Mouse (Mus musculus) left cerebral cortex, postnatal 4 days (tissue): ENCODE measurements around the gene Vax1. TPM values are rescaled to one million over a fixed set of nuclear protein-coding genes. Genes with fewer than 3 reads are reported as not detected.

ENCODE experiments used
- DNase-seq: peaks from one replicate; pipeline ENCODE4 v3.0.0-alpha.2; 2022
- intact Hi-C: fragments of 180-260 bp; cut with DNase I; formaldehyde crosslinking; loops from one replicate; pipeline ENCODE4 v1.15.1; 2025
- total RNA-seq, 2 experiments: library from RNA; stranded (reverse); gene quantifications; 2 replicates each; pipeline ENCODE4 v1.2.3; 2021

Vax1 gene
- total RNA-seq, result 1 to 10 TPM; 2.4 to 3.2 TPM

- intact Hi-C loops, result no loop called here
- DNase-seq, result no peak
Measured at GRCm38 (mm10) chr19:59169936-59170765, at the start of gene Vax1. TSS of gene Vax1 (minus strand) at chr19:59170056.

GRCm38 (mm10) chr19:59218991-59219390, 49.1 kb upstream of the Vax1 start, which contains the start of gene Kcnk18:
TSS of gene Kcnk18 (plus strand) at chr19:59219214.
- intact Hi-C loops, result no loop called here
- no peak for DNase-seq

- no peak for DNase-seq
- intact Hi-C loops, result no loop called here
Measured at GRCm38 (mm10) chr19:59216891-59217290, 47.0 kb upstream of the Vax1 start.

GRCm38 (mm10) chr19:59208986-59209385, 39.1 kb upstream of the Vax1 start:
- DNase-seq, result no peak
- intact Hi-C loops, result no loop called here

- peak; percentile 79 for DNase-seq
- intact Hi-C loops, result no loop called here
Measured at GRCm38 (mm10) chr19:59208475-59208874, 38.6 kb upstream of the Vax1 start.

- intact Hi-C loops, result loop anchor here (5.0 kb wide), 2 partner anchors 286 to 391 kb away; no protein-coding TSS in a partner anchor
- peak; percentile 41 for DNase-seq
Measured at GRCm38 (mm10) chr19:59198161-59198560, 28.3 kb upstream of the Vax1 start.

GRCm38 (mm10) chr19:59196111-59196666, 26.3 kb upstream of the Vax1 start:
- peak; percentile 72 for DNase-seq
- intact Hi-C loops, result loop anchor here (5.0 kb wide), 2 partner anchors 284 to 389 kb away; no protein-coding TSS in a partner anchor

GRCm38 (mm10) chr19:59195181-59195770, 25.4 kb upstream of the Vax1 start:
- DNase-seq, result no peak
- intact Hi-C loops, result loop anchor here (5.0 kb wide), 2 partner anchors 283 to 388 kb away; no protein-coding TSS in a partner anchor

GRCm38 (mm10) chr19:59193986-59194820, 24.3 kb upstream of the Vax1 start:
- no peak for DNase-seq
- intact Hi-C loops, result no loop called here

GRCm38 (mm10) chr19:59193456-59193855, 23.6 kb upstream of the Vax1 start:
- no peak for DNase-seq
- intact Hi-C loops, result no loop called here

GRCm38 (mm10) chr19:59192491-59192890, 22.6 kb upstream of the Vax1 start:
- DNase-seq, result no peak
- intact Hi-C loops, result no loop called here

- intact Hi-C loops, result no loop called here
- no peak for DNase-seq
Measured at GRCm38 (mm10) chr19:59191123-59191505, 21.3 kb upstream of the Vax1 start.

GRCm38 (mm10) chr19:59190431-59191122, 20.7 kb upstream of the Vax1 start:
- intact Hi-C loops, result no loop called here
- DNase-seq, result no peak

- intact Hi-C loops, result no loop called here
- DNase-seq, result no peak
Measured at GRCm38 (mm10) chr19:59188981-59189380, 19.1 kb upstream of the Vax1 start.

GRCm38 (mm10) chr19:59184000-59184399, 14.1 kb upstream of the Vax1 start:
- no peak for DNase-seq
- intact Hi-C loops, result no loop called here

GRCm38 (mm10) chr19:59173341-59174015, 3.6 kb upstream of the Vax1 start:
- no peak for DNase-seq
- intact Hi-C loops, result no loop called here

- DNase-seq, result no peak
- intact Hi-C loops, result no loop called here
Measured at GRCm38 (mm10) chr19:59172781-59173180, 2.9 kb upstream of the Vax1 start.

- DNase-seq, result no peak
- intact Hi-C loops, result no loop called here
Measured at GRCm38 (mm10) chr19:59171871-59172245, 2.0 kb upstream of the Vax1 start.

GRCm38 (mm10) chr19:59171151-59171870, 1.5 kb upstream of the Vax1 start:
- no peak for DNase-seq
- intact Hi-C loops, result no loop called here
